Comparison of ENCODE assay signal across 7 mouse cellular contexts in genomic region chr8:47989655-47990385, GRCm38 (mm10). TPM values are rescaled to one million over a fixed set of nuclear protein-coding genes. Genes with fewer than 3 reads are reported as not detected.
DNase-seq lines count a peak whose midpoint lies in the region; ATAC-seq and TF ChIP-seq lines count a peak whose summit lies in the region.

No protein-coding gene starts in this region.

- 1% methylated on average over 58 of the region's 66 CpGs for WGBS in spleen, adult 2 months
- under 1% methylated on average over 60 of the region's 66 CpGs for WGBS in heart, embryonic 10.5 days
- WGBS in lung, postnatal 0 days = under 1% methylated on average over 47 of the region's 66 CpGs

- DNase-seq in spleen, adult 2 months (ENCODE audit: low read depth in 1 of 2, low spot score in 2 of 2) = no peak
- no peak for DNase-seq in spleen, adult 12 weeks (ENCODE audit: low spot score)
- peak; percentile 32 for DNase-seq in cerebellum, adult 11-12 months
- DNase-seq in heart, embryonic 10.5 days (ENCODE audit: low spot score) = no peak
- DNase-seq in kidney, adult 9 months = peak; percentile 69
- DNase-seq in lung, postnatal 0 days (ENCODE audit: low spot score) = peak; percentile 58
- DNase-seq in skeletal muscle tissue, adult 2 months (ENCODE audit: low read depth, low spot score) = peak; percentile 18

- no peak for TF ChIP-seq POLR2A in spleen, adult 2 months (IDR thresholded peaks at IDR 0.05; ENCODE audit: low read depth, low read length)

- no peak for TF ChIP-seq EP300 in lung, postnatal 0 days (IDR thresholded peaks at IDR 0.05)

- peak overlapping the region; percentile 92 for H3K4me2 ChIP-seq in lung, postnatal 0 days (replicated peaks; ENCODE audit: low read depth, low read length)

- ATAC-seq in lung, postnatal 0 days = peak; percentile 15

- TF ChIP-seq CTCF in spleen, adult 2 months (IDR thresholded peaks at IDR 0.05; ENCODE audit: extremely low read depth, insufficient read depth, insufficient read length, insufficient replicate concordance) = no peak
- no peak for TF ChIP-seq CTCF in lung, postnatal 0 days (IDR thresholded peaks at IDR 0.05)

- peak overlapping the region; percentile 8; the same call in 1 of the 2 replicates for H3K27ac ChIP-seq in spleen, adult 2 months (ENCODE audit: insufficient read depth, low read length)
- peak overlapping the region; percentile 99 for H3K27ac ChIP-seq in heart, embryonic 10.5 days
- H3K27ac ChIP-seq in lung, postnatal 0 days (ENCODE audit: low read length) = peak overlapping the region; percentile 100

- H3K36me3 ChIP-seq in spleen, adult 2 months (ENCODE audit: control insufficient read depth, insufficient read depth, low read length) = no peaks in the 10 kb centered on the region
- H3K36me3 ChIP-seq in heart, embryonic 10.5 days = no peaks in the 10 kb centered on the region
- no peaks in the 10 kb centered on the region for H3K36me3 ChIP-seq in lung, postnatal 0 days (ENCODE audit: insufficient read depth, low read length)

- H3K9ac ChIP-seq in lung, postnatal 0 days (replicated peaks; ENCODE audit: low read depth) = peak overlapping the region; percentile 88

- peak overlapping the region; percentile 80 for H3K4me3 ChIP-seq in spleen, adult 2 months (ENCODE audit: extremely low read depth, insufficient read depth, insufficient read length)
- H3K4me3 ChIP-seq in heart, embryonic 10.5 days = peak overlapping the region; percentile 99
- H3K4me3 ChIP-seq in lung, postnatal 0 days (ENCODE audit: low read depth, low read length) = peak overlapping the region; percentile 87

- peaks cover 9% of the 10 kb centered on the region for H3K4me1 ChIP-seq in spleen, adult 2 months (ENCODE audit: control insufficient read depth, insufficient read depth, insufficient read length)
- H3K4me1 ChIP-seq in heart, embryonic 10.5 days = peaks cover 66% of the 10 kb centered on the region
- H3K4me1 ChIP-seq in lung, postnatal 0 days (ENCODE audit: insufficient read depth, low read depth, low read length) = peaks cover 23% of the 10 kb centered on the region; the same call in 1 of the 2 replicates

- no peaks in the 10 kb centered on the region for H3K9me3 ChIP-seq in heart, embryonic 10.5 days
- no peaks in the 10 kb centered on the region for H3K9me3 ChIP-seq in lung, postnatal 0 days (ENCODE audit: low read length)

- H3K27me3 ChIP-seq in spleen, adult 2 months (ENCODE audit: control insufficient read depth, insufficient read depth, low read length) = peaks cover 10% of the 10 kb centered on the region
- no peaks in the 10 kb centered on the region for H3K27me3 ChIP-seq in heart, embryonic 10.5 days (ENCODE audit: insufficient read depth, poor library complexity, severe bottlenecking)
- H3K27me3 ChIP-seq in lung, postnatal 0 days (replicated peaks; ENCODE audit: insufficient read depth, low read length) = no peaks in the 10 kb centered on the region

RNA-seq across cellular contexts. Expression of gene Wwc2, which starts 0.9 kb away (rescaled TPM):
- polyA plus RNA-seq in spleen, adult 2 months (2012; rRNA removed) = 1.9 and 2.5 TPM in 2 replicates
- polyA plus RNA-seq in heart, embryonic 10.5 days (2016; fragmentation: Nextera tagmentation; extraction: Ambion mirVana) = 16.7 and 19.2 TPM in 2 replicates
- 19.1 and 23.1 TPM in 2 replicates for polyA plus RNA-seq in lung, postnatal 0 days (2015; fragmentation: Nextera tagmentation; extraction: Ambion mirVana)

Comparison
In these comparisons a context has a peak if more than half of its experiments do, and no peak if none do; other contexts are left out.
1. DNase-seq: peak in cerebellum, adult 11-12 months (single experiment), kidney, adult 9 months (single experiment), lung, postnatal 0 days (single experiment) and skeletal muscle tissue, adult 2 months (single experiment); none in spleen, adult 2 months (0 of 2), spleen, adult 12 weeks (single experiment) and heart, embryonic 10.5 days (single experiment).
2. H3K27ac ChIP-seq: peak in every context shown above with its lines; median percentile 100 in lung, postnatal 0 days; 99 in heart, embryonic 10.5 days; 8 in spleen, adult 2 months.
3. Peak in every context shown above with its lines, with median percentiles within 50 percentile points of each other: H3K4me3 ChIP-seq.